Comparison of ENCODE assay signal across 15 mouse cellular contexts in genomic region chr15:88314810-88315459, GRCm38 (mm10).
DNase-seq lines count a peak whose midpoint lies in the region; ATAC-seq and TF ChIP-seq lines count a peak whose summit lies in the region.
"Had no signal": no experiment of that assay in that cellular context is flagged by ENCODE, and none has a peak within 500 bp of the region (broad histone marks: within the 10 kb centered on the region; RNA-seq: fewer than 3 reads in every experiment).

No protein-coding gene starts in this region.

- H3K27me3 ChIP-seq in liver, postnatal 0 days (ENCODE audit: insufficient read depth, low read length): no peaks in the 10 kb centered on the region
- no peaks in the 10 kb centered on the region for H3K27me3 ChIP-seq in liver, embryonic 11.5 days (replicated peaks; ENCODE audit: control insufficient read depth, insufficient read depth, low read length)
- H3K27me3 ChIP-seq: embryonic facial prominence, embryonic 12.5 days had no signal

- no peak for TF ChIP-seq EP300 in liver, postnatal 0 days (IDR thresholded peaks at IDR 0.05; ENCODE audit: low read depth)

- peak; percentile 1 for DNase-seq in liver, postnatal 0 days
- DNase-seq in liver, embryonic 11.5 days (ENCODE audit: low spot score): no peak
- peak; percentile 83 to 93 for DNase-seq in cerebellum, postnatal 14 days
- peak; percentile 27 for DNase-seq in forelimb bud, embryonic 11.5 days (ENCODE audit: low read depth, low spot score)
- DNase-seq in urinary bladder, postnatal 10 days (ENCODE audit: low spot score): no peak
- no peak for DNase-seq in heart, adult 18-20 months
- DNase-seq: adrenal gland, postnatal 10 days; gastrocnemius, adult 2 months; heart, postnatal 36 days; lung, embryonic 14.5 days; thymus, postnatal 4 days had no signal

- ATAC-seq in liver, postnatal 0 days: no peak
- ATAC-seq in liver, embryonic 11.5 days (replicated peaks; ENCODE audit: low FRiP score): no peak

- 66% methylated on average over 12 of the region's 12 CpGs for WGBS in liver, postnatal 0 days (ENCODE audit: insufficient replicate concordance)
- WGBS in liver, embryonic 11.5 days: 75% methylated on average over 12 of the region's 12 CpGs
- WGBS in olfactory bulb, adult 2 months: 13% methylated on average over 12 of the region's 12 CpGs

- H3K4me2 ChIP-seq in liver, postnatal 0 days (ENCODE audit: low read depth, low read length): no peak overlapping the region
- no peak overlapping the region for H3K4me2 ChIP-seq in liver, embryonic 11.5 days
- H3K4me2 ChIP-seq: embryonic facial prominence, embryonic 12.5 days; lung, embryonic 14.5 days had no signal

- H3K4me1 ChIP-seq in liver, postnatal 0 days (ENCODE audit: insufficient read depth): no peaks in the 10 kb centered on the region
- H3K4me1 ChIP-seq in liver, embryonic 11.5 days (replicated peaks; ENCODE audit: control insufficient read depth, insufficient read depth, low read length): no peaks in the 10 kb centered on the region
- peaks cover 9% of the 10 kb centered on the region for H3K4me1 ChIP-seq in olfactory bulb, adult 2 months (ENCODE audit: control insufficient read depth, insufficient read depth, low read length)
- H3K4me1 ChIP-seq: embryonic facial prominence, embryonic 12.5 days had no signal

- H3K27ac ChIP-seq in liver, postnatal 0 days (ENCODE audit: low read depth): no peak overlapping the region
- H3K27ac ChIP-seq in liver, embryonic 11.5 days (ENCODE audit: low read depth, low read length): no peak overlapping the region
- H3K27ac ChIP-seq in olfactory bulb, adult 2 months (ENCODE audit: insufficient read depth, low read depth, low read length): no peak overlapping the region
- H3K27ac ChIP-seq: embryonic facial prominence, embryonic 12.5 days; gastrocnemius, adult 2 months had no signal

- no peak overlapping the region for H3K4me3 ChIP-seq in liver, postnatal 0 days (ENCODE audit: low read depth, low read length)
- no peak overlapping the region for H3K4me3 ChIP-seq in liver, embryonic 11.5 days (ENCODE audit: low read depth, low read length)
- H3K4me3 ChIP-seq in olfactory bulb, adult 2 months (ENCODE audit: insufficient read depth, low read depth, low read length): no peak overlapping the region
- H3K4me3 ChIP-seq: embryonic facial prominence, embryonic 12.5 days; gastrocnemius, adult 2 months; myocyte had no signal

- no peaks in the 10 kb centered on the region for H3K9me3 ChIP-seq in liver, postnatal 0 days (ENCODE audit: low read length)
- H3K9me3 ChIP-seq in liver, embryonic 11.5 days (ENCODE audit: control insufficient read depth, low read length): no peaks in the 10 kb centered on the region
- H3K9me3 ChIP-seq: embryonic facial prominence, embryonic 12.5 days had no signal

- no peak overlapping the region for H3K9ac ChIP-seq in liver, postnatal 0 days (replicated peaks)
- no peak overlapping the region for H3K9ac ChIP-seq in liver, embryonic 11.5 days (ENCODE audit: low read depth, low read length)
- H3K9ac ChIP-seq: embryonic facial prominence, embryonic 12.5 days; lung, embryonic 14.5 days had no signal

- TF ChIP-seq CTCF in liver, postnatal 0 days (IDR thresholded peaks at IDR 0.05; ENCODE audit: low read depth): no peak
- 0 out of 2 replicates have a peak, but pooled peaks have one; percentile 6 for TF ChIP-seq CTCF in olfactory bulb, adult 2 months (IDR thresholded peaks at IDR 0.05; ENCODE audit: insufficient read depth, low read depth, low read length)

- no peaks in the 10 kb centered on the region for H3K36me3 ChIP-seq in liver, postnatal 0 days (replicated peaks; ENCODE audit: insufficient read depth, low read length)
- no peaks in the 10 kb centered on the region for H3K36me3 ChIP-seq in liver, embryonic 11.5 days (ENCODE audit: control insufficient read depth, insufficient read depth, low read length)
- H3K36me3 ChIP-seq: embryonic facial prominence, embryonic 12.5 days; G1E had no signal

- no peak for TF ChIP-seq POLR2A in olfactory bulb, adult 2 months (IDR thresholded peaks at IDR 0.05; ENCODE audit: insufficient read depth, low read depth, low read length)

Comparison
In these comparisons a context has a peak if more than half of its experiments do, and no peak if none do; other contexts are left out.
1. DNase-seq: peak in liver, postnatal 0 days (single experiment), cerebellum, postnatal 14 days (2 of 2) and forelimb bud, embryonic 11.5 days (single experiment); none in liver, embryonic 11.5 days (single experiment), urinary bladder, postnatal 10 days (single experiment) and heart, adult 18-20 months (0 of 2).